Mouse (Mus musculus): ENCODE measurements at regions not wholly inside any gene's neighbourhood (a gene's known extent, or its start where the extent isn't known, plus 50 kb on each side); places are given as distances from the start of the nearest gene placed in this dataset.

- 0 out of 2 replicates have a peak, but pooled peaks have one; percentile 51 for TF ChIP-seq TBP (conservative IDR thresholded peaks at IDR 0.05; ENCODE audit: low read depth, low read length)
These were observed 584.4 kb downstream of the Etnk1 start (continued) for GRCm38 (mm10) chr6:143751076-143752070.

GRCm38 (mm10) chr6:143757462-143757861, 590.4 kb downstream of the Etnk1 start:
- Histone ChIP-seq H3K9me3 (replicated peaks; ENCODE audit: low read length) (no peaks in the 10 kb centered on the region), H3K27ac (ENCODE audit: insufficient read depth, low read depth) (no peak overlapping the region), H3K4me1 (ENCODE audit: control insufficient read depth in 1 of 2, insufficient read depth in 2 of 2) (no peaks in the 10 kb centered on the region), H3K4me3 (replicated peaks in 1 of 3; ENCODE audit: low read depth in 2 of 3, low read length in 2 of 3, poor library complexity in 1 of 3) (no peak overlapping the region), H3K9ac (ENCODE audit: insufficient read depth, low read depth) (no peak overlapping the region), H3K27me3 (replicated peaks) (no peaks in the 10 kb centered on the region), H3K36me3 (replicated peaks in 1 of 2; ENCODE audit: control insufficient read depth in 1 of 2, insufficient read depth in 1 of 2, low read length in 1 of 2) (no peaks in the 10 kb centered on the region), H3K79me2 (replicated peaks; ENCODE audit: control insufficient read depth, extremely low read depth, insufficient read depth, poor library complexity, severe bottlenecking) (no peaks in the 10 kb centered on the region), H3K4me2 (ENCODE audit: insufficient read depth, low read depth, poor library complexity, severe bottlenecking) (no peak overlapping the region)
- in situ Hi-C loops (cut with MboI; ENCODE audit: low pct_ligation_motif_present, low pct_unique_long_range_greater_than_20kb, low sequenced_read_pairs) (no loop called here), dilution Hi-C loops (cut with MboI; ENCODE audit: extremely low pct_ligation_motif_present, extremely low pct_unique_long_range_greater_than_20kb, low sequenced_read_pairs) (no loop called here)
- TF ChIP-seq USF2 (conservative IDR thresholded peaks at IDR 0.05; ENCODE audit: low read depth, low read length) (no peak), RCOR1 (conservative IDR thresholded peaks at IDR 0.05; ENCODE audit: low read depth, low read length) (no peak), SMC3 (IDR thresholded peaks at IDR 0.05; ENCODE audit: low read depth, low read length) (no peak), NRF1 (IDR thresholded peaks at IDR 0.05; ENCODE audit: low read depth, low read length) (no peak), POLR2A (IDR thresholded peaks at IDR 0.05; ENCODE audit: low read depth, low read length) (no peak), NELFE (IDR thresholded peaks at IDR 0.05; ENCODE audit: low read depth, low read length) (no peak), CHD2 (IDR thresholded peaks at IDR 0.05; ENCODE audit: low read length) (no peak), ETS1 (conservative IDR thresholded peaks at IDR 0.05; ENCODE audit: low read depth, low read length) (no peak), POLR2AphosphoS2 (IDR thresholded peaks at IDR 0.05; ENCODE audit: low read depth, low read length) (no peak), MAZ (IDR thresholded peaks at IDR 0.05; ENCODE audit: low read depth, low read length) (no peak), MXI1 (IDR thresholded peaks at IDR 0.05; ENCODE audit: low read depth, low read length) (no peak), TCF12 (IDR thresholded peaks at IDR 0.05; ENCODE audit: low read depth, low read length) (no peak), MYC (IDR thresholded peaks at IDR 0.05; ENCODE audit: low read depth, low read length) (no peak)
- DNase-seq (ENCODE audit: extremely low read depth), result no peak

GRCm38 (mm10) chr6:143768115-143768514, 601.1 kb downstream of the Etnk1 start:
- Histone ChIP-seq H3K4me3 (replicated peaks in 1 of 3; ENCODE audit: low read depth in 2 of 3, low read length in 2 of 3, poor library complexity in 1 of 3) (no peak overlapping the region), H3K9me3 (replicated peaks; ENCODE audit: low read length) (no peaks in the 10 kb centered on the region), H3K4me1 (ENCODE audit: control insufficient read depth in 1 of 2, insufficient read depth in 2 of 2) (peaks cover 0 to 17% of the 10 kb centered on the region in 2 experiments; a peak in 2 of 4 replicates), H3K4me2 (ENCODE audit: insufficient read depth, low read depth, poor library complexity, severe bottlenecking) (no peak overlapping the region), H3K27ac (ENCODE audit: insufficient read depth, low read depth) (no peak overlapping the region), H3K79me2 (replicated peaks; ENCODE audit: control insufficient read depth, extremely low read depth, insufficient read depth, poor library complexity, severe bottlenecking) (no peaks in the 10 kb centered on the region), H3K36me3 (replicated peaks in 1 of 2; ENCODE audit: control insufficient read depth in 1 of 2, insufficient read depth in 1 of 2, low read length in 1 of 2) (no peaks in the 10 kb centered on the region), H3K9ac (ENCODE audit: insufficient read depth, low read depth) (no peak overlapping the region), H3K27me3 (replicated peaks) (no peaks in the 10 kb centered on the region)
- dilution Hi-C loops (cut with MboI; ENCODE audit: extremely low pct_ligation_motif_present, extremely low pct_unique_long_range_greater_than_20kb, low sequenced_read_pairs) (no loop called here), in situ Hi-C loops (cut with MboI; ENCODE audit: low pct_ligation_motif_present, low pct_unique_long_range_greater_than_20kb, low sequenced_read_pairs) (no loop called here)
- no peak for TF ChIP-seq ZNF384 (IDR thresholded peaks at IDR 0.05; ENCODE audit: low read depth, low read length)
- no peak for TF ChIP-seq MAFK (IDR thresholded peaks at IDR 0.05; ENCODE audit: insufficient replicate concordance, low read length)
- TF ChIP-seq NELFE (IDR thresholded peaks at IDR 0.05; ENCODE audit: low read depth, low read length), result no peak
- TF ChIP-seq NRF1 (IDR thresholded peaks at IDR 0.05; ENCODE audit: low read depth, low read length), result no peak
- no peak for TF ChIP-seq UBTF (IDR thresholded peaks at IDR 0.05; ENCODE audit: low read depth, low read length)
- no peak for TF ChIP-seq E2F4 (IDR thresholded peaks at IDR 0.05; ENCODE audit: insufficient replicate concordance, low read depth, low read length)
- no peak for TF ChIP-seq CHD2 (IDR thresholded peaks at IDR 0.05; ENCODE audit: low read length)
- no peak for TF ChIP-seq RCOR1 (conservative IDR thresholded peaks at IDR 0.05; ENCODE audit: low read depth, low read length)
- TF ChIP-seq PAX5 (IDR thresholded peaks at IDR 0.05; ENCODE audit: low read length), result no peak
- TF ChIP-seq MEF2A (IDR thresholded peaks at IDR 0.05; ENCODE audit: borderline replicate concordance, low read depth, low read length), result no peak
- TF ChIP-seq POLR2A (IDR thresholded peaks at IDR 0.05; ENCODE audit: low read depth, low read length), result no peak
- no peak for TF ChIP-seq RAD21 (IDR thresholded peaks at IDR 0.05; ENCODE audit: low read depth, low read length)
- DNase-seq (ENCODE audit: extremely low read depth), result no peak

Measured in CH12.LX (cell line).